Mouse (Mus musculus) kidney, embryonic 15.5 days (tissue): ENCODE data around the gene Tnn. TPM values are rescaled to one million over a fixed set of nuclear protein-coding genes. Genes with fewer than 3 reads are reported as not detected.

ENCODE experiments used
- ATAC-seq: fragments of 200-750 bp; cut with Nextera tagmentation; replicated peaks from 2 replicates; pipeline ENCODE4 v1.8.0; 2017; ENCODE audit warnings: moderate TSS enrichment; ENCODE audit not compliant: low FRiP score
- H3K27ac ChIP-seq: fragments of 300-500 bp; sonication (generic); 2 replicates; pipeline ENCODE4 v1.5.1; 2015; ENCODE audit warnings: mild to moderate bottlenecking, inconsistent platforms
- H3K27me3 ChIP-seq: fragments of 300-500 bp; sonication (generic); 2 replicates; pipeline ENCODE4 v1.6.1; 2015; ENCODE audit warnings: inconsistent platforms
- H3K36me3 ChIP-seq: fragments of 300-500 bp; sonication (generic); 2 replicates; pipeline ENCODE4 v1.6.1; 2015; ENCODE audit warnings: inconsistent platforms
- H3K4me1 ChIP-seq: fragments of 300-500 bp; sonication (generic); 2 replicates; pipeline ENCODE4 v1.6.1; 2015; ENCODE audit warnings: inconsistent platforms
- H3K4me2 ChIP-seq: fragments of 300-500 bp; sonication (generic); 2 replicates; pipeline ENCODE4 v1.6.1; 2015; ENCODE audit warnings: moderate library complexity, mild to moderate bottlenecking, inconsistent platforms
- H3K4me3 ChIP-seq: fragments of 300-500 bp; sonication (generic); replicated peaks from 2 replicates; pipeline ENCODE4 v1.5.1; 2015; ENCODE audit warnings: mild to moderate bottlenecking, inconsistent platforms
- H3K9ac ChIP-seq: fragments of 300-500 bp; sonication (generic); 2 replicates; pipeline ENCODE4 v1.6.1; 2015; ENCODE audit warnings: mild to moderate bottlenecking, inconsistent platforms
- H3K9me3 ChIP-seq: fragments of 300-500 bp; sonication (generic); replicated peaks from 2 replicates; pipeline ENCODE4 v1.6.1; 2016; ENCODE audit warnings: inconsistent platforms
- WGBS: fragments of 180-500 bp; shearing (Covaris S2); methylation state at CpG from one replicate; pipeline ENCODE4 v1.1.7; 2015; ENCODE audit warnings: mixed read lengths; 5-methylcytosine and 5-hydroxymethylcytosine counted together
- polyA plus RNA-seq: library from polyadenylated mRNA; unstranded; fragments of >200 nt; fragmentation: Nextera tagmentation; extraction: Ambion mirVana; gene quantifications from 2 replicates; pipeline ENCODE4 v1.2.1, GENCODE M21; 2015

Tnn gene
- 0.57 and 0.81 TPM in 2 replicates for polyA plus RNA-seq

GRCm38 (mm10) chr1:160153480-160153879, at the start of gene Tnn:
Gene Tnn, minus strand, starts transcription at chr1:160153580.
- Histone ChIP-seq H3K9me3 (no peaks in the 10 kb centered on the region), H3K36me3 (no peaks in the 10 kb centered on the region), H3K27ac (no peak within 1 kb of the TSS), H3K27me3 (no peaks in the 10 kb centered on the region), H3K4me1 (peaks cover 2% of the 10 kb centered on the region; the same call in 1 of the 2 replicates), H3K4me3 (no peak within 1 kb of the TSS), H3K4me2 (no peak within 1 kb of the TSS), H3K9ac (no peak within 1 kb of the TSS)
- no peak for ATAC-seq
- WGBS: 65% methylated on average over 8 of the region's 8 CpGs

- H3K4me1 ChIP-seq: peaks cover 13% of the 10 kb centered on the region
- H3K36me3 ChIP-seq: peaks cover 31% of the 10 kb centered on the region
- peak overlapping the region; percentile 89 for H3K4me3 ChIP-seq
- H3K27me3 ChIP-seq: no peaks in the 10 kb centered on the region
- no peak for ATAC-seq
- peak overlapping the region; percentile 86 for H3K27ac ChIP-seq
- WGBS: under 1% methylated on average over 13 of the region's 13 CpGs
- H3K4me2 ChIP-seq: peak overlapping the region; percentile 78
- H3K9ac ChIP-seq: peak overlapping the region; percentile 92
- no peaks in the 10 kb centered on the region for H3K9me3 ChIP-seq
Measured at GRCm38 (mm10) chr1:160195337-160195663, 41.9 kb upstream of the Tnn start.

GRCm38 (mm10) chr1:160194529-160195336, 41.4 kb upstream of the Tnn start, which contains the start of gene Mrps14:
Gene Mrps14, plus strand, starts transcription at chr1:160195215.
- ATAC-seq: peak; percentile 100
- peak within 1 kb of the TSS; percentile 92 for H3K9ac ChIP-seq
- no peaks in the 10 kb centered on the region for H3K9me3 ChIP-seq
- peak within 1 kb of the TSS; percentile 89 for H3K4me3 ChIP-seq
- H3K4me1 ChIP-seq: peaks cover 13% of the 10 kb centered on the region
- H3K36me3 ChIP-seq: peaks cover 26% of the 10 kb centered on the region
- WGBS: 8% methylated on average over 31 of the region's 31 CpGs
- H3K27ac ChIP-seq: peak within 1 kb of the TSS; percentile 86
- H3K4me2 ChIP-seq: peak within 1 kb of the TSS; percentile 78
- H3K27me3 ChIP-seq: no peaks in the 10 kb centered on the region

GRCm38 (mm10) chr1:160184506-160184905, 31.1 kb upstream of the Tnn start:
- Histone ChIP-seq H3K4me2 (no peak overlapping the region), H3K27me3 (no peaks in the 10 kb centered on the region), H3K4me3 (no peak overlapping the region), H3K9ac (no peak overlapping the region), H3K36me3 (no peaks in the 10 kb centered on the region), H3K4me1 (peaks cover 5% of the 10 kb centered on the region; the same call in 1 of the 2 replicates), H3K9me3 (no peaks in the 10 kb centered on the region), H3K27ac (no peak overlapping the region)
- 13% methylated on average over 5 of the region's 5 CpGs for WGBS
- peak; percentile 85 for ATAC-seq

GRCm38 (mm10) chr1:160181216-160181615, 27.8 kb upstream of the Tnn start:
- Histone ChIP-seq H3K4me2 (no peak overlapping the region), H3K9me3 (no peaks in the 10 kb centered on the region), H3K9ac (no peak overlapping the region), H3K27me3 (no peaks in the 10 kb centered on the region), H3K4me1 (peaks cover 5% of the 10 kb centered on the region; the same call in 1 of the 2 replicates), H3K36me3 (no peaks in the 10 kb centered on the region), H3K27ac (no peak overlapping the region), H3K4me3 (no peak overlapping the region)
- WGBS: 46% methylated on average over 4 of the region's 4 CpGs
- no peak for ATAC-seq

- no peak overlapping the region for H3K9ac ChIP-seq
- WGBS: 80% methylated on average over 8 of the region's 8 CpGs
Measured at GRCm38 (mm10) chr1:160176903-160177302, 23.5 kb upstream of the Tnn start.

GRCm38 (mm10) chr1:160166600-160166999, 13.2 kb upstream of the Tnn start:
- H3K27ac ChIP-seq: no peak overlapping the region
- H3K4me3 ChIP-seq: no peak overlapping the region
- H3K36me3 ChIP-seq: no peaks in the 10 kb centered on the region
- WGBS: 59% methylated on average over 3 of the region's 5 CpGs
- ATAC-seq: no peak
- no peaks in the 10 kb centered on the region for H3K27me3 ChIP-seq
- no peak overlapping the region for H3K4me2 ChIP-seq
- no peaks in the 10 kb centered on the region for H3K4me1 ChIP-seq
- H3K9me3 ChIP-seq: no peaks in the 10 kb centered on the region
- no peak overlapping the region for H3K9ac ChIP-seq

More at GRCm38 (mm10) chr1:160176903-160177302, 23.5 kb upstream of the Tnn start:
- peaks cover 3% of the 10 kb centered on the region; the same call in 1 of the 2 replicates for H3K4me1 ChIP-seq
- no peak for ATAC-seq
- no peak overlapping the region for H3K4me3 ChIP-seq
- H3K27me3 ChIP-seq: no peaks in the 10 kb centered on the region
- no peak overlapping the region for H3K27ac ChIP-seq
- no peaks in the 10 kb centered on the region for H3K9me3 ChIP-seq
- H3K4me2 ChIP-seq: no peak overlapping the region
- no peaks in the 10 kb centered on the region for H3K36me3 ChIP-seq

GRCm38 (mm10) chr1:160158190-160158589, 4.8 kb upstream of the Tnn start:
- Histone ChIP-seq H3K4me2 (no peak overlapping the region), H3K4me3 (no peak overlapping the region), H3K36me3 (no peaks in the 10 kb centered on the region), H3K4me1 (no peaks in the 10 kb centered on the region), H3K9ac (no peak overlapping the region), H3K9me3 (no peaks in the 10 kb centered on the region), H3K27ac (no peak overlapping the region), H3K27me3 (no peaks in the 10 kb centered on the region)
- 91% methylated on average over 2 of the region's 2 CpGs for WGBS
- no peak for ATAC-seq

GRCm38 (mm10) chr1:160150726-160151125, 2.7 kb downstream of the Tnn start:
- H3K27ac ChIP-seq: no peak overlapping the region
- H3K9me3 ChIP-seq: no peaks in the 10 kb centered on the region
- H3K9ac ChIP-seq: no peak overlapping the region
- peaks cover 6% of the 10 kb centered on the region; the same call in 1 of the 2 replicates for H3K4me1 ChIP-seq
- no peak overlapping the region for H3K4me2 ChIP-seq
- ATAC-seq: no peak
- H3K4me3 ChIP-seq: no peak overlapping the region
- no peaks in the 10 kb centered on the region for H3K27me3 ChIP-seq
- no peaks in the 10 kb centered on the region for H3K36me3 ChIP-seq
- WGBS: 61% methylated on average over 3 of the region's 3 CpGs

- Histone ChIP-seq H3K4me1 (peaks cover 8% of the 10 kb centered on the region; the same call in 1 of the 2 replicates), H3K4me2 (no peak overlapping the region), H3K9me3 (no peaks in the 10 kb centered on the region), H3K27ac (no peak overlapping the region; the same call in 1 of the 2 replicates), H3K9ac (no peak overlapping the region), H3K36me3 (no peaks in the 10 kb centered on the region), H3K4me3 (no peak overlapping the region), H3K27me3 (no peaks in the 10 kb centered on the region)
- WGBS: 41% methylated on average over 11 of the region's 11 CpGs
- no peak for ATAC-seq
Measured at GRCm38 (mm10) chr1:160149291-160149906, 4.0 kb downstream of the Tnn start.

- no peak overlapping the region for H3K27ac ChIP-seq
- 81% methylated on average over 7 of the region's 7 CpGs for WGBS
- ATAC-seq: no peak
- no peaks in the 10 kb centered on the region for H3K9me3 ChIP-seq
- H3K9ac ChIP-seq: no peak overlapping the region
- H3K36me3 ChIP-seq: no peaks in the 10 kb centered on the region
- H3K4me2 ChIP-seq: no peak overlapping the region
- H3K4me1 ChIP-seq: peaks cover 8% of the 10 kb centered on the region; the same call in 1 of the 2 replicates
- H3K4me3 ChIP-seq: no peak overlapping the region
- no peaks in the 10 kb centered on the region for H3K27me3 ChIP-seq
Measured at GRCm38 (mm10) chr1:160147274-160147673, 6.1 kb downstream of the Tnn start.

- 0 out of 2 replicates have a peak, but pooled peaks have one; percentile 33 for ATAC-seq
Measured at GRCm38 (mm10) chr1:160145606-160146005, 7.8 kb downstream of the Tnn start.

More at GRCm38 (mm10) chr1:160145606-160146005, 7.8 kb downstream of the Tnn start:
- Histone ChIP-seq H3K36me3 (no peaks in the 10 kb centered on the region), H3K4me3 (no peak overlapping the region), H3K27me3 (no peaks in the 10 kb centered on the region), H3K9me3 (no peaks in the 10 kb centered on the region), H3K4me2 (no peak overlapping the region), H3K27ac (no peak overlapping the region), H3K9ac (no peak overlapping the region), H3K4me1 (peaks cover 8% of the 10 kb centered on the region; the same call in 1 of the 2 replicates)
- 78% methylated on average over 3 of the region's 3 CpGs for WGBS
